ENCODE assay signal across 19 mouse cellular contexts in genomic region chrX:98869735-98870134, GRCm38 (mm10). TPM values are rescaled to one million over a fixed set of nuclear protein-coding genes. Genes with fewer than 3 reads are reported as not detected.
A peak's percentile ranks its signal among the peaks of the same experiment; 100 is the strongest.
DNase-seq lines count a peak whose midpoint lies in the region; ATAC-seq lines count a peak whose summit lies in the region.
"Had no signal": no experiment of that assay in that cellular context is flagged by ENCODE, and none has a peak within 500 bp of the region (broad histone marks: within the 10 kb centered on the region; RNA-seq: fewer than 3 reads in every experiment).

No protein-coding gene starts in this region.

- H3K4me3 ChIP-seq in forebrain, embryonic 12.5 days (replicated peaks) = no peak overlapping the region
- H3K4me3 ChIP-seq: embryonic facial prominence, embryonic 13.5 days; forebrain, embryonic 15.5 days; heart, embryonic 15.5 days; hindbrain, embryonic 12.5 days; limb, embryonic 13.5 days; liver, embryonic 15.5 days; midbrain, embryonic 12.5 days had no signal

- ATAC-seq in common myeloid progenitor, adult 5-6 weeks (replicated peaks; ENCODE audit: low read depth, poor library complexity, severe bottlenecking) = peak; percentile 68
- no peak for ATAC-seq in monocyte, adult 5-6 weeks (replicated peaks; ENCODE audit: insufficient number of reproducible peaks, low FRiP score, low TSS enrichment, poor library complexity, severe bottlenecking)
- ATAC-seq in forebrain, embryonic 12.5 days (ENCODE audit: low FRiP score) = no peak
- ATAC-seq: forebrain, embryonic 15.5 days had no signal

- H3K27ac ChIP-seq in forebrain, embryonic 12.5 days = no peak overlapping the region
- H3K27ac ChIP-seq: embryonic facial prominence, embryonic 13.5 days; forebrain, embryonic 15.5 days; heart, embryonic 15.5 days; hindbrain, embryonic 12.5 days; limb, embryonic 13.5 days; liver, embryonic 15.5 days; midbrain, embryonic 12.5 days had no signal

- H3K4me2 ChIP-seq in forebrain, embryonic 12.5 days = no peak overlapping the region
- H3K4me2 ChIP-seq: embryonic facial prominence, embryonic 13.5 days; forebrain, embryonic 15.5 days; heart, embryonic 15.5 days; hindbrain, embryonic 12.5 days; limb, embryonic 13.5 days; liver, embryonic 15.5 days; midbrain, embryonic 12.5 days had no signal

- H3K9ac ChIP-seq in forebrain, embryonic 12.5 days = no peak overlapping the region
- H3K9ac ChIP-seq: embryonic facial prominence, embryonic 13.5 days; forebrain, embryonic 15.5 days; heart, embryonic 15.5 days; hindbrain, embryonic 12.5 days; limb, embryonic 13.5 days; liver, embryonic 15.5 days; midbrain, embryonic 12.5 days had no signal

- 86% methylated on average over 2 of the region's 2 CpGs for WGBS in forebrain, embryonic 12.5 days

- peak; percentile 40 to 45 for DNase-seq in adrenal gland, postnatal 36 days
- DNase-seq in adrenal gland, adult (ENCODE audit: inconsistent age in 2 of 2, low spot score in 1 of 2) = no peak
- peak; percentile 6 to 24 for DNase-seq in lung, adult 18-20 months
- no peak for DNase-seq in lung, postnatal 36 days
- DNase-seq: cerebellum, adult 9-10 months; kidney, adult 2 months; kidney, postnatal 10 days; lung, postnatal 4 days; thymus, postnatal 25 days had no signal

- no peaks in the 10 kb centered on the region for H3K36me3 ChIP-seq in forebrain, embryonic 12.5 days (replicated peaks)
- H3K36me3 ChIP-seq: embryonic facial prominence, embryonic 13.5 days; forebrain, embryonic 15.5 days; heart, embryonic 15.5 days; hindbrain, embryonic 12.5 days; limb, embryonic 13.5 days; liver, embryonic 15.5 days; midbrain, embryonic 12.5 days had no signal

- H3K27me3 ChIP-seq in forebrain, embryonic 12.5 days = peaks cover 9% of the 10 kb centered on the region; the same call in 1 of the 2 replicates
- H3K27me3 ChIP-seq: forebrain, embryonic 15.5 days; heart, embryonic 15.5 days; liver, embryonic 15.5 days had no signal

- H3K9me3 ChIP-seq in forebrain, embryonic 12.5 days = no peaks in the 10 kb centered on the region
- H3K9me3 ChIP-seq: embryonic facial prominence, embryonic 13.5 days; forebrain, embryonic 15.5 days; heart, embryonic 15.5 days; hindbrain, embryonic 12.5 days; limb, embryonic 13.5 days; liver, embryonic 15.5 days; midbrain, embryonic 12.5 days had no signal

- H3K4me1 ChIP-seq in forebrain, embryonic 12.5 days = no peaks in the 10 kb centered on the region; the same call in 1 of the 2 replicates
- H3K4me1 ChIP-seq: embryonic facial prominence, embryonic 13.5 days; heart, embryonic 15.5 days; hindbrain, embryonic 12.5 days; limb, embryonic 13.5 days; liver, embryonic 15.5 days; midbrain, embryonic 12.5 days had no signal

RNA-seq across cellular contexts. Expression of gene Ophn1, which starts 21.1 kb away (rescaled TPM):
- total RNA-seq in adrenal gland, postnatal 36 days (2021) = 10 to 100 TPM; 16.3 to 18.6 TPM
- total RNA-seq in common myeloid progenitor, adult 5-6 weeks (2017) = 1.1 and 2.3 TPM in 2 replicates
- total RNA-seq in monocyte, adult 5-6 weeks (2017) = 0.53 to 1.8 TPM in 2 of 3 replicates, not detected in the other
- polyA plus RNA-seq in forebrain, embryonic 12.5 days (2016; fragmentation: Nextera tagmentation; extraction: Ambion mirVana) = 29.5 and 32.8 TPM in 2 replicates

Comparison
In these comparisons a context has a peak if more than half of its experiments do, and no peak if none do; other contexts are left out.
1. DNase-seq: peak in adrenal gland, postnatal 36 days (2 of 2) and lung, adult 18-20 months (2 of 2); none in adrenal gland, adult (0 of 2) and lung, postnatal 36 days (single experiment).